Mouse (Mus musculus) ES-Bruce4 (cell line): ENCODE data around the gene Sf3a3.

Experiments used
- CTCF ChIP-seq: IDR thresholded peaks from one replicate; pipeline ENCODE4 v1.8.1; 2011; ENCODE audit warnings: low read depth, low read length
- EP300 ChIP-seq: IDR thresholded peaks from 2 replicates; pipeline ENCODE4 v1.6.1; 2011; ENCODE audit warnings: low read depth, low read length; ENCODE audit not compliant: insufficient read depth
- POLR2A ChIP-seq: IDR thresholded peaks from one replicate; pipeline ENCODE4 v1.8.1; 2011; ENCODE audit warnings: low read length; ENCODE audit not compliant: insufficient read depth

- TF ChIP-seq POLR2A (no peak), EP300 (no peak), CTCF (no peak)
These were observed 38.0 kb downstream of the Sf3a3 start for GRCm38 (mm10) chr4:124752281-124753199.
